Mouse (Mus musculus): ENCODE results near the gene Pnn. TPM values are rescaled to one million over a fixed set of nuclear protein-coding genes. Genes with fewer than 3 reads are reported as not detected.

Pnn gene
- polyA plus RNA-seq, 1 experiment from 2014 or later: 71.3 TPM

GRCm38 (mm10) chr12:59084446-59084845 lies 17.8 kb downstream of the Pnn start:
- no peak for DNase-seq (ENCODE audit: low spot score)
- no peak overlapping the region for H3K9ac ChIP-seq (ENCODE audit: low read length)
- H3K27me3 ChIP-seq (replicated peaks; ENCODE audit: control insufficient read depth, insufficient read depth, low read length): no peaks in the 10 kb centered on the region
- no peak overlapping the region for H3K27ac ChIP-seq (ENCODE audit: low read depth)
- H3K4me3 ChIP-seq (ENCODE audit: low read depth, low read length): no peak overlapping the region
- no peak overlapping the region for H3K4me2 ChIP-seq (ENCODE audit: low read length)
- H3K4me1 ChIP-seq (replicated peaks; ENCODE audit: control insufficient read depth, insufficient read depth, low read length): no peaks in the 10 kb centered on the region
- no peak for ATAC-seq (replicated peaks; ENCODE audit: low FRiP score, low TSS enrichment, low read depth)
- whole genome bisulfite sequencing: 69% methylated on average over 5 of the region's 5 CpGs
- no peaks in the 10 kb centered on the region for H3K9me3 ChIP-seq (ENCODE audit: control insufficient read depth, low read length)
- no peaks in the 10 kb centered on the region for H3K36me3 ChIP-seq (ENCODE audit: control insufficient read depth, insufficient read depth, low read length)

DNA sequence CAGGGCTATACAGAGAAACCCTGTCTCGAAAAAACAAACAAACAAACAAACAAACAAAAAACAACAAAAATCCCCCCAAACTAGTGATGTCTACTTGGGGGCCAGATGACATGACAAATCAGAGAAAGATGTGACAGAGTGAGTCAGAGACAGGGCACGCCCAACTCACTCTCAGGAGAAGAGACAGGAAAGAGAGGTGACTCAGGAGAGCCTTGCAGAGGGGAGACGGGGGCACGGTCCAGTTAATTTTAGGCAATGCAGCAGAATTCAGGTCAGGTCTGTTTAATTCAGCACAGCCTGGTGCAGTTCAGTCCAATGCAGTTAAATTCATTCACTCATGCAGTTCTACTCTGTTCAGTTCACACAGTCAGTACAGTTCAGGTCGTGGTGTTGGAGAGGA lies 19.5 kb downstream of the Pnn start:
- Histone ChIP-seq H3K9me3 (ENCODE audit: control insufficient read depth, low read length) (no peaks in the 10 kb centered on the region), H3K27ac (ENCODE audit: low read depth) (no peak overlapping the region), H3K4me1 (replicated peaks; ENCODE audit: control insufficient read depth, insufficient read depth, low read length) (no peaks in the 10 kb centered on the region), H3K4me3 (ENCODE audit: low read depth, low read length) (no peak overlapping the region), H3K27me3 (replicated peaks; ENCODE audit: control insufficient read depth, insufficient read depth, low read length) (no peaks in the 10 kb centered on the region), H3K9ac (ENCODE audit: low read length) (no peak overlapping the region), H3K4me2 (ENCODE audit: low read length) (no peak overlapping the region), H3K36me3 (ENCODE audit: control insufficient read depth, insufficient read depth, low read length) (no peaks in the 10 kb centered on the region)
- DNase-seq (ENCODE audit: low spot score) (no peak), ATAC-seq (replicated peaks; ENCODE audit: low FRiP score, low TSS enrichment, low read depth) (no peak)
- WGBS: 87% methylated on average over 5 of the region's 5 CpGs

GRCm38 (mm10) chr12:59093543-59093942 lies 26.9 kb downstream of the Pnn start:
- H3K27ac ChIP-seq (ENCODE audit: low read depth): no peak overlapping the region
- H3K9me3 ChIP-seq (ENCODE audit: control insufficient read depth, low read length): no peaks in the 10 kb centered on the region
- H3K36me3 ChIP-seq (ENCODE audit: control insufficient read depth, insufficient read depth, low read length): no peaks in the 10 kb centered on the region
- no peak overlapping the region for H3K4me3 ChIP-seq (ENCODE audit: low read depth, low read length)
- H3K4me1 ChIP-seq (replicated peaks; ENCODE audit: control insufficient read depth, insufficient read depth, low read length): no peaks in the 10 kb centered on the region
- DNase-seq (ENCODE audit: low spot score) (no peak), ATAC-seq (replicated peaks; ENCODE audit: low FRiP score, low TSS enrichment, low read depth) (no peak)
- WGBS: 23% methylated on average over 2 of the region's 2 CpGs
- no peak overlapping the region for H3K4me2 ChIP-seq (ENCODE audit: low read length)
- H3K9ac ChIP-seq (ENCODE audit: low read length): no peak overlapping the region
- no peaks in the 10 kb centered on the region for H3K27me3 ChIP-seq (replicated peaks; ENCODE audit: control insufficient read depth, insufficient read depth, low read length)

- H3K36me3 ChIP-seq (ENCODE audit: control insufficient read depth, insufficient read depth, low read length): no peaks in the 10 kb centered on the region
- H3K9me3 ChIP-seq (ENCODE audit: control insufficient read depth, low read length): no peaks in the 10 kb centered on the region
- peak within 1 kb of the TSS; percentile 78 for H3K27ac ChIP-seq (ENCODE audit: low read depth)
- DNase-seq (ENCODE audit: low spot score) (peak; percentile 70), ATAC-seq (replicated peaks; ENCODE audit: low FRiP score, low TSS enrichment, low read depth) (peak; percentile 97)
- peak within 1 kb of the TSS; percentile 30; the same call in 1 of the 2 replicates for H3K4me2 ChIP-seq (ENCODE audit: low read length)
- 67% methylated on average over 19 of the region's 19 CpGs for WGBS
- H3K27me3 ChIP-seq (replicated peaks; ENCODE audit: control insufficient read depth, insufficient read depth, low read length): no peaks in the 10 kb centered on the region
- H3K9ac ChIP-seq (ENCODE audit: low read length): peak within 1 kb of the TSS; percentile 25; the same call in 1 of the 2 replicates
- H3K4me3 ChIP-seq (ENCODE audit: low read depth, low read length): peak within 1 kb of the TSS; percentile 31
- no peaks in the 10 kb centered on the region for H3K4me1 ChIP-seq (replicated peaks; ENCODE audit: control insufficient read depth, insufficient read depth, low read length)
These were observed 28.7 kb downstream of the Pnn start, which contains the start of gene Mia2 for GRCm38 (mm10) chr12:59095104-59096025. Mia2 (plus strand) TSS chr12:59095799.

DNA sequence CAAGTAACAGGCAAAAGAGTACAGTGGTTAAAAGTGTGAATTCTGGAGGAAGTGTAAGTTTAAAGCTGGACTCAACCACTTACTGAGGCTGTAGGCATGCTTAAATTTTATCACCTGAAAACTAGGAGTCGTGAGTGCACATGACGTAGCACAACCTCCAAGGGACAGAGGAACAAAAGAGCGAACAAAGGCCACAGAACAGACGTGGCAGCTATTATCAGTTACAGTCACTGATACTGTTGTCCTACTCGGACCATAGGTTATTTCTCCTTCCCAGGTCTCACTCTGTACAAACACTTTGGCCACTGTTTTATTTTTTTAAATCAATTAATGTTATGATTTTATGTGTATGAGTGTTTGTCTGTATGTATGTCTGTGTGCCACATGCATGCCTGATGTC lies 38.1 kb downstream of the Pnn start:
- Histone ChIP-seq H3K36me3 (ENCODE audit: control insufficient read depth, insufficient read depth, low read length) (no peaks in the 10 kb centered on the region), H3K4me2 (ENCODE audit: low read length) (no peak overlapping the region), H3K4me3 (ENCODE audit: low read depth, low read length) (no peak overlapping the region), H3K4me1 (replicated peaks; ENCODE audit: control insufficient read depth, insufficient read depth, low read length) (no peaks in the 10 kb centered on the region), H3K9me3 (ENCODE audit: control insufficient read depth, low read length) (no peaks in the 10 kb centered on the region), H3K27me3 (replicated peaks; ENCODE audit: control insufficient read depth, insufficient read depth, low read length) (no peaks in the 10 kb centered on the region), H3K27ac (ENCODE audit: low read depth) (no peak overlapping the region), H3K9ac (ENCODE audit: low read length) (no peak overlapping the region)
- ATAC-seq (replicated peaks; ENCODE audit: low FRiP score, low TSS enrichment, low read depth) (no peak), DNase-seq (ENCODE audit: low spot score) (no peak)
- WGBS: 80% methylated on average over 5 of the region's 5 CpGs

DNA sequence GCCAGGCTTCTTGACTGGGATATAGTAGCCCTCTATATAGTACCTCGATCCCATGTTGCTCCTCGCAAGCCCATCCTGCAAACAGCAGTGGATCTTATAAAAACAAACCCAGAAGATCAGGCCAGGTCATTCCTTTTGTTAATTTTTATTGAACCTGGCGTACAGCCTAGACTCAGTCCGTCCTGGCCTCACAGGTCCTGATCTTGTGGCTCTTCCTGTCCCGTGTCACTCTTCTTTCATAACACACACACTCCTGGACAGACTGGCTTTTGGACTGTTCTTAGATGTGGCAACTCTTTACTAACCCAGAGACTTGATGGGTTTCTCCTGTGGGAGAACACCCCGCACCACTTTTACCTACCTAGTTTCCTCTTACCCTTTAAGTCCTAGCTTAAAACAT lies 39.2 kb downstream of the Pnn start:
- Histone ChIP-seq H3K27me3 (replicated peaks; ENCODE audit: control insufficient read depth, insufficient read depth, low read length) (no peaks in the 10 kb centered on the region), H3K4me1 (replicated peaks; ENCODE audit: control insufficient read depth, insufficient read depth, low read length) (no peaks in the 10 kb centered on the region), H3K36me3 (ENCODE audit: control insufficient read depth, insufficient read depth, low read length) (no peaks in the 10 kb centered on the region), H3K9ac (ENCODE audit: low read length) (no peak overlapping the region), H3K9me3 (ENCODE audit: control insufficient read depth, low read length) (no peaks in the 10 kb centered on the region), H3K4me2 (ENCODE audit: low read length) (no peak overlapping the region), H3K27ac (ENCODE audit: low read depth) (no peak overlapping the region), H3K4me3 (ENCODE audit: low read depth, low read length) (no peak overlapping the region)
- DNase-seq (ENCODE audit: low spot score): no peak
- 74% methylated on average over 6 of the region's 6 CpGs for WGBS
- ATAC-seq (replicated peaks; ENCODE audit: low FRiP score, low TSS enrichment, low read depth): no peak

GRCm38 (mm10) chr12:59106491-59106890 lies 39.8 kb downstream of the Pnn start:
- no peaks in the 10 kb centered on the region for H3K9me3 ChIP-seq (ENCODE audit: control insufficient read depth, low read length)
- H3K36me3 ChIP-seq (ENCODE audit: control insufficient read depth, insufficient read depth, low read length): no peaks in the 10 kb centered on the region
- H3K27ac ChIP-seq (ENCODE audit: low read depth): no peak overlapping the region
- no peaks in the 10 kb centered on the region for H3K27me3 ChIP-seq (replicated peaks; ENCODE audit: control insufficient read depth, insufficient read depth, low read length)
- no peaks in the 10 kb centered on the region for H3K4me1 ChIP-seq (replicated peaks; ENCODE audit: control insufficient read depth, insufficient read depth, low read length)
- no peak overlapping the region for H3K4me3 ChIP-seq (ENCODE audit: low read depth, low read length)
- DNase-seq (ENCODE audit: low spot score) (no peak), ATAC-seq (replicated peaks; ENCODE audit: low FRiP score, low TSS enrichment, low read depth) (no peak)
- H3K4me2 ChIP-seq (ENCODE audit: low read length): no peak overlapping the region
- no peak overlapping the region for H3K9ac ChIP-seq (ENCODE audit: low read length)
- 88% methylated on average over 5 of the region's 5 CpGs for WGBS

GRCm38 (mm10) chr12:59107926-59108325 lies 41.2 kb downstream of the Pnn start:
- no peaks in the 10 kb centered on the region for H3K27me3 ChIP-seq (replicated peaks; ENCODE audit: control insufficient read depth, insufficient read depth, low read length)
- no peak for ATAC-seq (replicated peaks; ENCODE audit: low FRiP score, low TSS enrichment, low read depth)
- H3K4me3 ChIP-seq (ENCODE audit: low read depth, low read length): no peak overlapping the region
- no peak overlapping the region for H3K4me2 ChIP-seq (ENCODE audit: low read length)
- no peak for DNase-seq (ENCODE audit: low spot score)
- no peaks in the 10 kb centered on the region for H3K9me3 ChIP-seq (ENCODE audit: control insufficient read depth, low read length)
- 91% methylated on average over 4 of the region's 4 CpGs for WGBS
- no peaks in the 10 kb centered on the region for H3K4me1 ChIP-seq (replicated peaks; ENCODE audit: control insufficient read depth, insufficient read depth, low read length)
- no peak overlapping the region for H3K9ac ChIP-seq (ENCODE audit: low read length)
- no peaks in the 10 kb centered on the region for H3K36me3 ChIP-seq (ENCODE audit: control insufficient read depth, insufficient read depth, low read length)
- H3K27ac ChIP-seq (ENCODE audit: low read depth): no peak overlapping the region

GRCm38 (mm10) chr12:59117184-59117583 lies 50.5 kb downstream of the Pnn start:
- Histone ChIP-seq H3K36me3 (ENCODE audit: control insufficient read depth, insufficient read depth, low read length) (no peaks in the 10 kb centered on the region), H3K9me3 (ENCODE audit: control insufficient read depth, low read length) (no peaks in the 10 kb centered on the region), H3K4me2 (ENCODE audit: low read length) (no peak overlapping the region), H3K27ac (ENCODE audit: low read depth) (no peak overlapping the region), H3K27me3 (replicated peaks; ENCODE audit: control insufficient read depth, insufficient read depth, low read length) (no peaks in the 10 kb centered on the region), H3K9ac (ENCODE audit: low read length) (no peak overlapping the region), H3K4me1 (replicated peaks; ENCODE audit: control insufficient read depth, insufficient read depth, low read length) (no peaks in the 10 kb centered on the region), H3K4me3 (ENCODE audit: low read depth, low read length) (no peak overlapping the region)
- no peak for ATAC-seq (replicated peaks; ENCODE audit: low FRiP score, low TSS enrichment, low read depth)
- no peak for DNase-seq (ENCODE audit: low spot score)
- WGBS: 74% methylated on average over 3 of the region's 3 CpGs

Measured in intestine, embryonic 14.5 days (tissue).